Mouse (Mus musculus) thymus, adult 2 months (tissue): Measurements from ENCODE around the gene Ube2l6. TPM values are rescaled to one million over a fixed set of nuclear protein-coding genes. Genes with fewer than 3 reads are reported as not detected.

Experiments used
- DNase-seq: peaks from one replicate; pipeline ENCODE4 v3.0.0; 2021
- H3K27ac ChIP-seq: fragments of 200-500 bp; 2 replicates; pipeline ENCODE4 v1.5.1; 2012; ENCODE audit warnings: low read length, control low read depth; ENCODE audit not compliant: control insufficient read depth, insufficient read depth
- H3K27me3 ChIP-seq: fragments of 200-500 bp; 2 replicates; pipeline ENCODE4 v1.6.1; 2012; ENCODE audit warnings: mild to moderate bottlenecking, low read length, moderate library complexity, mixed read lengths; ENCODE audit not compliant: control insufficient read depth, insufficient read depth
- H3K36me3 ChIP-seq: fragments of 200-500 bp; 2 replicates; pipeline ENCODE4 v1.6.1; 2012; ENCODE audit warnings: mild to moderate bottlenecking, low read length, moderate library complexity; ENCODE audit not compliant: control insufficient read depth, insufficient read depth
- H3K4me1 ChIP-seq: fragments of 200-500 bp; replicated peaks from 2 replicates; pipeline ENCODE4 v1.6.1; 2012; ENCODE audit warnings: low read length; ENCODE audit not compliant: control insufficient read depth, insufficient read depth
- H3K4me3 ChIP-seq: fragments of 200-500 bp; 2 replicates; pipeline ENCODE4 v1.5.1; 2012; ENCODE audit warnings: mild to moderate bottlenecking, low read length, control low read depth, moderate library complexity; ENCODE audit not compliant: control insufficient read depth, insufficient read depth
- CTCF ChIP-seq: fragments of 200-500 bp; IDR thresholded peaks from 2 replicates; pipeline ENCODE4 v1.5.1; 2012; ENCODE audit warnings: mild to moderate bottlenecking, control low read depth, low read length, moderate library complexity, borderline replicate concordance; ENCODE audit not compliant: control insufficient read depth, poor library complexity, insufficient read depth; ENCODE audit errors: extremely low read depth
- POLR2A ChIP-seq: fragments of 200-500 bp; IDR thresholded peaks from 2 replicates; pipeline ENCODE4 v1.6.1; 2012; ENCODE audit warnings: mild to moderate bottlenecking, low read length, control low read depth, moderate library complexity; ENCODE audit not compliant: control insufficient read depth, poor library complexity, insufficient read depth; ENCODE audit errors: extremely low read depth
- WGBS: fragments of 180-500 bp; shearing (Covaris S2); methylation state at CpG from one replicate; pipeline ENCODE4 v1.1.7; 2018; 5-methylcytosine and 5-hydroxymethylcytosine counted together
- polyA plus RNA-seq: library from polyadenylated mRNA; depleted of rRNA; stranded (reverse); fragments of >200 nt; gene quantifications from 2 replicates; pipeline ENCODE4 v1.2.3, GENCODE M21; 2012

The Ube2l6 gene
- polyA plus RNA-seq, 1 experiment: 35.3 TPM

GRCm38 (mm10) chr2:84788316-84788715, 10.3 kb upstream of the Ube2l6 start:
- H3K4me1 ChIP-seq: no peaks in the 10 kb centered on the region
- 68% methylated on average over 3 of the region's 3 CpGs for WGBS
- H3K27me3 ChIP-seq: no peaks in the 10 kb centered on the region
- H3K27ac ChIP-seq: no peak overlapping the region
- no peak for DNase-seq
- no peaks in the 10 kb centered on the region for H3K36me3 ChIP-seq
- no peak overlapping the region for H3K4me3 ChIP-seq
- TF ChIP-seq CTCF (no peak), POLR2A (no peak)

- H3K27ac ChIP-seq: no peak overlapping the region
- no peak overlapping the region for H3K4me3 ChIP-seq
- TF ChIP-seq POLR2A (no peak), CTCF (no peak)
- no peak for DNase-seq
- no peaks in the 10 kb centered on the region for H3K27me3 ChIP-seq
- H3K4me1 ChIP-seq: no peaks in the 10 kb centered on the region
- no peaks in the 10 kb centered on the region for H3K36me3 ChIP-seq
- WGBS: 87% methylated on average over 9 of the region's 9 CpGs
Observed at GRCm38 (mm10) chr2:84790418-84790817, 8.2 kb upstream of the Ube2l6 start.

- Histone ChIP-seq H3K27ac (no peak overlapping the region), H3K4me3 (no peak overlapping the region), H3K27me3 (no peaks in the 10 kb centered on the region), H3K36me3 (no peaks in the 10 kb centered on the region), H3K4me1 (no peaks in the 10 kb centered on the region)
- WGBS: 94% methylated on average over 3 of the region's 3 CpGs
- DNase-seq: no peak
- TF ChIP-seq POLR2A (no peak), CTCF (no peak)
Observed at GRCm38 (mm10) chr2:84792516-84792915, 6.1 kb upstream of the Ube2l6 start.

- H3K36me3 ChIP-seq: no peaks in the 10 kb centered on the region
- no peak overlapping the region for H3K4me3 ChIP-seq
- no peak for DNase-seq
- H3K4me1 ChIP-seq: peaks cover 1% of the 10 kb centered on the region
- H3K27me3 ChIP-seq: no peaks in the 10 kb centered on the region
- TF ChIP-seq CTCF (no peak), POLR2A (no peak)
- 96% methylated on average over 3 of the region's 3 CpGs for WGBS
- no peak overlapping the region for H3K27ac ChIP-seq
Observed at GRCm38 (mm10) chr2:84793154-84793553, 5.5 kb upstream of the Ube2l6 start.

- DNase-seq: no peak
- no peak for TF ChIP-seq CTCF
- TF ChIP-seq POLR2A: no peak
- Histone ChIP-seq H3K27me3 (no peaks in the 10 kb centered on the region), H3K36me3 (no peaks in the 10 kb centered on the region), H3K27ac (no peak overlapping the region), H3K4me3 (no peak overlapping the region), H3K4me1 (peaks cover 8% of the 10 kb centered on the region)
- 53% methylated on average over 3 of the region's 3 CpGs for WGBS
Observed at GRCm38 (mm10) chr2:84793871-84794270, 4.8 kb upstream of the Ube2l6 start.

GRCm38 (mm10) chr2:84797833-84798492, 665 bp upstream of the Ube2l6 start:
- Histone ChIP-seq H3K27ac (no peak overlapping the region), H3K36me3 (no peaks in the 10 kb centered on the region), H3K27me3 (no peaks in the 10 kb centered on the region), H3K4me3 (peak overlapping the region; percentile 53; the same call in 1 of the 2 replicates), H3K4me1 (peaks cover 10% of the 10 kb centered on the region)
- peak; percentile 38 for DNase-seq
- peak; percentile 20; the same call in 1 of the 2 replicates for TF ChIP-seq CTCF
- no peak for TF ChIP-seq POLR2A
- WGBS: 12% methylated on average over 13 of the region's 13 CpGs
